Mouse (Mus musculus): ENCODE measurements around the gene Olfr325. TPM values are rescaled to one million over a fixed set of nuclear protein-coding genes. Genes with fewer than 3 reads are reported as not detected.
"Not testable (repeated sequence)": the region's sequence is repeated elsewhere in the genome, so short reads cannot be mapped to it uniquely, and the experiment has no call there.

The Olfr325 gene
- total RNA-seq (2021) = not detected

DNA sequence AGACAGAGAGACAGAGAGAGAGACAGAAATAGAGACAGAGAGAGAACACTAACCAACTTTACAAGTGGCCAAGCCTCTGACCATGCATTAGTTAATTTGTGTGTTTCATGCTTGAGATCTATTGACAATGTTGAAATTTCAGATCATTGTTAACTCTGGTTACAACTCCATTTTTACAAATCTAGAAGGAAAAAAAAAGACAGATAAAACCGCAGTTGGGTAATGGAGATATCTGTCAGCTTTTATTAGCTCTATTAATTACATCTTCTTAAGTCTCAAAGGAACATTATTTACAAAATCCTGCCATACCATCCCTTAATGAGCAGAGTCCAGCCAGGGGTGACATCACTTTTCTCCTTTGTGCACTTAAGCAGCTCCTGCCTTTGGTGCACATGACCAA is at the start of gene Olfr325:
Olfr325 (plus strand) TSS at position 301 of the 400 bp plus-strand sequence.
- no peak for DNase-seq

DNA sequence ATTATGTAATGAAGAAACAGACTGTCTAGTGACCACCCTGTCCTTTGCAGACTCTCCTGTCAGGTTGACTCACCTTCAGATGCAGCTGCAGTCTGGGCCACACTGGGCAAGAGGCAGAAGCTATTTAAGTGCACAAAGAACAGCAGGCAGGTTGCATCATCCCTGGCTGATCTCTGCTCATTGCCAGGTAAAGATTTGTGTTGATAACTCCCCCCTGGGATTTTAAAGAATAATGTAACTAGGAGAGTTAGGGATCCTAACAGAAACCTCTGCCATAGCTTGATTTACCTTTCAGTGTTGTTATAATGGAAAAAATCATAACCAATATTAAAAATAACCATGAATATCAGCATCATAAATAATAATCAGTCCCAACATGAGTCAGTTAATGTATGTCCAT is 42.8 kb upstream of the Olfr325 start, which contains the start of gene Olfr330:
Olfr330 (minus strand) TSS at position 101 of the 400 bp plus-strand sequence.
- not testable (repeated sequence) for DNase-seq

DNA sequence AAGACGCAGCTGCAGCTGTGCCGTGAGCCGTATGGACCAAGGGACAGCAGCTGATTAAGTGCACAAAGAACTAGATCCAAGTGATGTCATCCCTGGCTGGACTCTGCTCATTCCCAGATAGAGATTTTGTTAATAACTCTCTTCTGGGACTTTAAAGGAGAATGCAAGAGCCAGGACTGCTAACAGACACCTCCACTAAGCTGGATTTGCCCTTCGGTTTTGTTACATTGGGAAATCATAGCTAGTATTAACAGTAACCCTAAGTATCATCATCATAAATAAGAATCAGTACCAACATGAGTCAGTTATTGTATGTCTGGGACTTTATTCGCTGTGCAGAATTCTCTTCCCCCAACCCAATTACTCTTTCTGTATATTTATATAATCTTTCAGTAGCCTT is 31.2 kb upstream of the Olfr325 start, which contains the start of gene Olfr329-ps:
Olfr329-ps (minus strand) TSS at position 101 of the 400 bp plus-strand sequence.
- no peak for DNase-seq

GRCm38 (mm10) chr11:58555536-58555935 is 22.0 kb upstream of the Olfr325 start, which contains the start of gene Olfr328:
Olfr328 (minus strand) TSS chr11:58555636.
- no peak for DNase-seq

DNA sequence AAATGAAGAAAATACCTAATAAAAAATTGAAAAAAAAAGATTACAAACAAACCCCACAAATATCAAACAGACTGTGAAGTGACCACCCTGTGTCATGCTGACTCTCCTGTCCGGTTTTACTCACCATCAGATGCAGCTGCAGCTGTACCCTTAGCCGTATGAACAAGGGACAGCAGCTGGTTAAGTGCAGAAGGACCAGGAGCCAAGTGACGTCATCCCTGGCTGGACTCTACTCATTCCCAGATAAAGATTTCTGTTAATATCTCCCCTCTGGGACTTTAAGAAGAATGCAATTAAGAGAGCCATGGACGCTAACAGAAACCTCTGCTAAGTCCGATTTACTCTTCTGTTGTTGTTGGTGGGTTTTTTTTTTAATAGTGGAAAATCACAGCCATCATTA is 7.1 kb upstream of the Olfr325 start, which contains the start of gene Olfr224:
Olfr224 (minus strand) TSS at position 149 of the 400 bp plus-strand sequence.
- peak; percentile 55 for DNase-seq

GRCm38 (mm10) chr11:58578636-58579035 is 1.1 kb downstream of the Olfr325 start:
- DNase-seq = no peak

DNA sequence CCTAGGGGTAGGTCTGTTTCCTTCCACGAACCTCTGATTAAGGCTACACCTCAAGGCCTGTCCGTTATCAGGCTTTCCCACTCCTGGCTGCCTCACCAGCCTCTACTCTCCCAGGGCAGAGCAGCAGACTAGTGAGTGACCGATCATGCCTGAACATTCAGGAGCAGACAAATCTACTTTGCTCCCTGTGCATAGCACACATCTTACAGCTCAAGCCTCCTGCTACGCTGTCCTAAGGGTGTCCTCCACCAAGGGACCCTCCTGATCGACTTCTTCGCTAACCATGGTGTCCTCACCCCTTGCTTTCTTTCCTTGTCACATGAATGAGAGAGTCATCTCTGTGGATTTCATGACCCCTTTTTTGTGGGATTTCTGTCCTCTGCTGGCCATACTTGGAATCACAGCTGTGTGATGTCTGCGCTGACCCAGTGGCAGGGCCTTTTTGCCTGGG is 10.4 kb downstream of the Olfr325 start:
- peak; percentile 71 for DNase-seq

- no peak for DNase-seq
These were observed 11.2 kb downstream of the Olfr325 start for GRCm38 (mm10) chr11:58588620-58589250.

GRCm38 (mm10) chr11:58594814-58595213 is 17.3 kb downstream of the Olfr325 start, which contains the start of gene Olfr324:
Olfr324 (plus strand) TSS chr11:58595114.
- no peak for DNase-seq

GRCm38 (mm10) chr11:58597837-58598236 is 20.3 kb downstream of the Olfr325 start:
- no peak for DNase-seq

GRCm38 (mm10) chr11:58602062-58602461 is 24.5 kb downstream of the Olfr325 start:
- DNase-seq = no peak

- DNase-seq = no peak
These were observed 25.4 kb downstream of the Olfr325 start for GRCm38 (mm10) chr11:58602800-58603560.

DNA sequence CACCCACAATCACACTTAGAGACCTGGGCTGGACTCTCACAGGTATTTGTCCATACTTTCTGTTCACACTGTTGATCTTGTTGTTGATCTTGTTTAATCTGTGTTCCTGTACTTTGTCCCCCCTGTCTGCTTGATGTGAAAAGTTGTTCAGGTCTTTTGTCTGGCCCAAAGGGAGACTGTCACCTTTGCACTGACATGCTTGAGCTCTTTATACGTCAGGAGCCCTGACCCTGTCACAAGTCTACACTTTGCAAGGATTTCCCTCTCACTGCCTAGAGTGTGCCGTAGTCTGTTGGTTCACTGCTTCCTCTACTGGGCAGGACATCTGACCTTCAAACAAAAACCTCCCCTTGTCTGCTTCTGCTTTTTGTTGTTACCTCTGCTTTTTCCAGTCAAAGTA is 27.2 kb downstream of the Olfr325 start:
- DNase-seq = no peak

DNA sequence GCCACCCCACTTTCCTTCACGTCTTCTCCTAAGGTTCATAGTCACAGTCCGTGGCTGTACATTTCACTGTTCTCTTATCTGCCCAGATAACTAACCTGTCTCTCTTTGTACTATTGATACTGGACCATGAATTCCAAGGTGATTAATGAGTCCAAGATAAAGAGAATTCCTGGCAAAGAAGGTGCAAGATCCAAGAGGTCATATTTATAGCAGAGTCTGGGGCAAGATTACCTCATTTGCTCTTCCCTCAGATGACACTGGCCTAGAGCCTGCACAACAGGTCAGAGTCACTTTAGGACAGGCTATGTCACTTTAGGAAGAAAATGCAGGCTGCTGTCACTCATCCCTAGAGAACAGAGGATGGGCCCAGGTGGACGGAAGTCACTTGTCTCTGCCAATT is 27.7 kb downstream of the Olfr325 start:
- no peak for DNase-seq

- no peak for DNase-seq
These were observed 28.8 kb downstream of the Olfr325 start for GRCm38 (mm10) chr11:58606177-58606919.

DNA sequence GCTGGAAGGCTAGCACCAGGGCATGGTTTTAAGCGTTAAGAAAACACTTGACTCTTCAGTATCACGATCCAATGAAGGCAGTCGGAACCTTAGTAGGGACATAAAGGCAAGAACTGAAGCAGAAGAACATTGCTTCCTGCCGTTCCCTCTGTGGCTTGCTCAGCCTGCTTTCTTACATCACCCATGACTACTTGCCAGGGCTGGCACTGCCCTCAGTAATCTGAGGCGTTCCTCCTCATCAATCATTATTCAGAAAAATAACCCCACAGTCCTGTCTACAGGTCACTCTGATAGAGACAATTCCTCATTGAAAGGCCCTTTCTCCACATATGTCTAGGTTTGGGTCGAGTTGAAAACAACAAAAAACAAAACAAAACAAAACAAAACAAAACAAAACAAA is 29.5 kb downstream of the Olfr325 start:
- no peak for DNase-seq

GRCm38 (mm10) chr11:58613359-58613758 is 35.8 kb downstream of the Olfr325 start:
- no peak for DNase-seq

DNA sequence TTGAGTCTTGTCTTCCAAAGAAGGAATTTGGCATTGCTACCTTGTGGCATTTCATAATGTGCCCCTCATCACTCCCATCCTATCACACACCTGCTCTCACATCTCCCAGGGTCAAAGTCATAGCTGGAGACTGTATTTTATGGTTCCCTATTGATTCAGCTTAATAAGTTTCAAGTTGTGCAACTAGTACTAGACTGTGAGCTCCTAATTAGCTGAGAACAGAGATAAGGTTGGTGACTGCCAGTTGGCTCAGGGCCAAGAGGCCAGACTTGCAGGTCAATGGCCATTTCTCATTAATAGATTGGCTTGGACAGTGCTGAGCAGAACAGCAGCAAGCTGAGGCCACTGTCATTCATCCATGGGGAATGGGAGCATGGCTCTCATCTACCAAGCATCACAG is 37.0 kb downstream of the Olfr325 start:
- DNase-seq = no peak

DNA sequence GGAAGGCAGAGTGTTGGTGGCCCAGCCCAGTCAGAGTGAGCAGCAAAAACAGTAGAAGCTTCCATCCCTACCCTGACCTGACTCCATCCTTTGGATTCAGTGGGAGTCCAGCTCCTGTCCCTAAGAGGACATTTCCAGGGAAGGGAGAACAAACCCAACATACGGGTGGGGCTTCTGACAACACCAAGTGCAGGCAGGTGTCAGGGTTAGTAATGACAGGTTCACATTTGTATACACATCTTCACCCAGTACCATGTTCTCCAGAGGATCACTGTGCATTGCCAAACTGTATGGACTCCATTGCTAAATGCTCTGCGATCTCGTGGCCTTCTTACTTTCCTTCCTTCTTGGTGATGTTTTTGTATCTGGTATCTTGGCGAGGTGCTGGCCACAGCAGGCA is 38.4 kb downstream of the Olfr325 start, which contains the start of gene 2210407C18Rik:
2210407C18Rik (minus strand) TSS at position 101 of the 400 bp plus-strand sequence.
- DNase-seq = no peak

DNA sequence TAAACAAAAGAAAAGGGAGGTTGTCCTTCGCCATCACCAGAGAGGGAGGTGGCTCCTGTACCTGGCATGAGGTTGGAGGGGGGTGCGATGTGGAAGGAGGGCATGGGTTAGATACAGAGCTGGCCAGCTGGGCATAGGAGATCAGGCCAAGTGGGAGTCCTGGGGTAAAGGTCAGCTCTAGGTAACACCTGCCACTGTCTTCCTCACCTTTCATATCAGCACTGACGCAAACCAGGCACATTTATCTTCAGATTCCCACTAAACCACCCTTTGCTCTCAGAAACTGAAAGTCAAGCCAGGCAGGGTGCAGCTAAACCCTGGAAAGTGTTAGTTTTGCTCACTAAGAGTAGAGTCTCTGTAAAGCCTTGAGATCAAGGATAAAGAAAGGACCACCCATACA is 40.8 kb downstream of the Olfr325 start:
- DNase-seq = no peak

GRCm38 (mm10) chr11:58618793-58619192 is 41.3 kb downstream of the Olfr325 start:
- DNase-seq = no peak

GRCm38 (mm10) chr11:58626146-58626545 is 48.6 kb downstream of the Olfr325 start:
- DNase-seq = no peak

DNA sequence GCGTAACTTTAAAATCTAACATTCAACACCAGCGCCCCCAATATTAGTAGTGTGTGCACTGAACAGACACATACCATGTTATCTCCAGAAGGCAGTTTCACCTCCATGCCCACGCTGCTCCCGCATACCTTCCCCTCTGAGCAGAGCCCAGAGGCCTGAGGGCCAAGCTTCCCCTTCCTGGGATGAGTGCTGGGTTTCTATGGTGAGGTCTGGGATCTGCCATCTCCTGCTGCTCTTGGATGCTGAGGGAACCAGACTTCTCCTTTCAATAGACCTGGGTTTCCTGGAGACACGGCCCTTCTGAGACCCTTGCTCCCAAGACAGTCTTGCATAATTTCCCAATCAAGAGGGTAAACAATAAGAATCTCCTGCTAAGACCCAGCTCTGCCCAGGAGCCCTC is 52.9 kb downstream of the Olfr325 start, which contains the start of gene Olfr323:
Olfr323 (minus strand) TSS at position 101 of the 400 bp plus-strand sequence.
- no peak for DNase-seq

Measured in heart, postnatal 4 days (tissue).